Comparison of ENCODE assay signal across 8 mouse cellular contexts in genomic region chr5:110639459-110639858, GRCm38 (mm10). TPM values are rescaled to one million over a fixed set of nuclear protein-coding genes. Genes with fewer than 3 reads are reported as not detected.
DNase-seq lines count a peak whose midpoint lies in the region; ATAC-seq and TF ChIP-seq lines count a peak whose summit lies in the region.

No protein-coding gene starts in this region.

- no peak for ATAC-seq in forebrain, embryonic 12.5 days (ENCODE audit: low FRiP score)
- no peak for ATAC-seq in forebrain, embryonic 15.5 days (replicated peaks)
- no peak; the same call in 1 of the 2 replicates for ATAC-seq in midbrain, embryonic 11.5 days (ENCODE audit: low FRiP score)

- no peak for TF ChIP-seq POLR2A in small intestine, adult 2 months (IDR thresholded peaks at IDR 0.05; ENCODE audit: low read depth, low read length)

- H3K4me3 ChIP-seq in forebrain, embryonic 12.5 days (replicated peaks), result no peak overlapping the region
- H3K4me3 ChIP-seq in forebrain, embryonic 15.5 days, result no peak overlapping the region
- H3K4me3 ChIP-seq in midbrain, embryonic 11.5 days (ENCODE audit: low read depth, low read length), result no peak overlapping the region
- 0 out of 2 replicates have a peak overlapping the region, but pooled peaks have one; percentile 5 for H3K4me3 ChIP-seq in small intestine, adult 2 months (ENCODE audit: low read depth, low read length)

- DNase-seq in cerebellum, postnatal 14 days, result peak; percentile 77 to 83
- DNase-seq in gastrocnemius, postnatal 14 days, result peak; percentile 25
- peak; percentile 53 for DNase-seq in kidney, adult 11 months
- peak; percentile 79 to 87 for DNase-seq in left cerebral cortex, postnatal 36 days (ENCODE audit: low spot score in 2 of 2)
- DNase-seq in midbrain, embryonic 11.5 days (ENCODE audit: low spot score, missing footprints), result peak; percentile 95

- WGBS in forebrain, embryonic 12.5 days, result 25% methylated on average over 12 of the region's 12 CpGs
- 24% methylated on average over 12 of the region's 12 CpGs for WGBS in forebrain, embryonic 15.5 days
- WGBS in midbrain, embryonic 11.5 days, result 27% methylated on average over 12 of the region's 12 CpGs
- WGBS in small intestine, adult 2 months, result 25% methylated on average over 12 of the region's 12 CpGs

- H3K9me3 ChIP-seq in forebrain, embryonic 12.5 days, result no peaks in the 10 kb centered on the region
- no peaks in the 10 kb centered on the region for H3K9me3 ChIP-seq in forebrain, embryonic 15.5 days
- no peaks in the 10 kb centered on the region for H3K9me3 ChIP-seq in midbrain, embryonic 11.5 days (ENCODE audit: control insufficient read depth, low read length)

- peak overlapping the region; percentile 30; the same call in 1 of the 2 replicates for H3K4me2 ChIP-seq in forebrain, embryonic 12.5 days
- no peak overlapping the region for H3K4me2 ChIP-seq in forebrain, embryonic 15.5 days (replicated peaks)
- no peak overlapping the region for H3K4me2 ChIP-seq in midbrain, embryonic 11.5 days

- H3K9ac ChIP-seq in forebrain, embryonic 12.5 days, result no peak overlapping the region
- H3K9ac ChIP-seq in forebrain, embryonic 15.5 days (replicated peaks), result no peak overlapping the region
- H3K9ac ChIP-seq in midbrain, embryonic 11.5 days (ENCODE audit: low read length), result peak overlapping the region; percentile 33; the same call in 1 of the 2 replicates

- TF ChIP-seq CTCF in small intestine, adult 2 months (IDR thresholded peaks at IDR 0.05; ENCODE audit: extremely low read depth, insufficient read length, insufficient replicate concordance, low read depth, low read length), result peak; percentile 52; the same call in 1 of the 2 replicates

- no peak overlapping the region for H3K27ac ChIP-seq in forebrain, embryonic 12.5 days
- no peak overlapping the region for H3K27ac ChIP-seq in forebrain, embryonic 15.5 days (replicated peaks)
- H3K27ac ChIP-seq in midbrain, embryonic 11.5 days (ENCODE audit: low read depth, low read length), result no peak overlapping the region
- no peak overlapping the region for H3K27ac ChIP-seq in small intestine, adult 2 months (ENCODE audit: insufficient read depth, low read depth, low read length)

- intact Hi-C loops in gastrocnemius, postnatal 14 days (cut with DNase I; ENCODE audit: low total_unique reads), result loop anchor here (5.0 kb wide), 1 partner anchor 282 kb away; no protein-coding TSS in a partner anchor
- intact Hi-C loops in left cerebral cortex, postnatal 36 days (cut with DNase I), result loop anchor here (5.0 kb wide), 1 partner anchor 282 kb away; no protein-coding TSS in a partner anchor

- H3K4me1 ChIP-seq in forebrain, embryonic 12.5 days, result 0 out of 2 replicates have a peak, but pooled peaks cover 2% of the 10 kb centered on the region
- no peaks in the 10 kb centered on the region; the same call in 1 of the 2 replicates for H3K4me1 ChIP-seq in forebrain, embryonic 15.5 days
- H3K4me1 ChIP-seq in midbrain, embryonic 11.5 days (ENCODE audit: control insufficient read depth, insufficient read depth, low read length), result no peaks in the 10 kb centered on the region
- H3K4me1 ChIP-seq in small intestine, adult 2 months (ENCODE audit: control insufficient read depth, insufficient read depth, insufficient read length, low read length), result no peaks in the 10 kb centered on the region

- H3K36me3 ChIP-seq in forebrain, embryonic 12.5 days (replicated peaks), result no peaks in the 10 kb centered on the region
- H3K36me3 ChIP-seq in forebrain, embryonic 15.5 days, result no peaks in the 10 kb centered on the region
- no peaks in the 10 kb centered on the region for H3K36me3 ChIP-seq in midbrain, embryonic 11.5 days (ENCODE audit: control insufficient read depth, insufficient read depth, low read length)
- H3K36me3 ChIP-seq in small intestine, adult 2 months (ENCODE audit: control insufficient read depth, insufficient read depth, low read length), result no peaks in the 10 kb centered on the region

- H3K27me3 ChIP-seq in forebrain, embryonic 12.5 days, result peaks cover 5% of the 10 kb centered on the region; the same call in 1 of the 2 replicates
- H3K27me3 ChIP-seq in forebrain, embryonic 15.5 days, result no peaks in the 10 kb centered on the region
- no peaks in the 10 kb centered on the region for H3K27me3 ChIP-seq in midbrain, embryonic 11.5 days (ENCODE audit: control insufficient read depth, insufficient read depth, low read length)
- H3K27me3 ChIP-seq in small intestine, adult 2 months (ENCODE audit: control insufficient read depth, insufficient read depth, low read length), result no peaks in the 10 kb centered on the region

RNA-seq across cellular contexts. Expression of gene Noc4l, which starts 13.8 kb away (rescaled TPM):
- polyA plus RNA-seq in forebrain, embryonic 12.5 days (2016; fragmentation: Nextera tagmentation; extraction: Ambion mirVana), result 58.3 and 61.1 TPM in 2 replicates
- polyA plus RNA-seq in forebrain, embryonic 15.5 days (2015; fragmentation: Nextera tagmentation; extraction: Ambion mirVana), result 44.4 and 50.5 TPM in 2 replicates
- total RNA-seq in gastrocnemius, postnatal 14 days (2021), result 10 to 100 TPM; 15.1 to 17.3 TPM
- 10 to 100 TPM; 20.3 to 25.1 TPM for total RNA-seq in left cerebral cortex, postnatal 36 days (2021)
- 54.7 and 55.6 TPM in 2 replicates for polyA plus RNA-seq in midbrain, embryonic 11.5 days (2014; fragmentation: Nextera tagmentation; extraction: Ambion mirVana)
- 30.9 and 43.6 TPM in 2 replicates for polyA plus RNA-seq in small intestine, adult 2 months (2012; rRNA removed)

RNA-seq across cellular contexts. Expression of gene Ddx51, which starts 13.8 kb away (rescaled TPM):
- 31.7 and 33.8 TPM in 2 replicates for polyA plus RNA-seq in forebrain, embryonic 12.5 days (2016; fragmentation: Nextera tagmentation; extraction: Ambion mirVana)
- 22.6 and 24.3 TPM in 2 replicates for polyA plus RNA-seq in forebrain, embryonic 15.5 days (2015; fragmentation: Nextera tagmentation; extraction: Ambion mirVana)
- 1 to 10 TPM; 7.7 to 9.5 TPM for total RNA-seq in gastrocnemius, postnatal 14 days (2021)
- 10 to 100 TPM; 28.7 to 31.7 TPM for total RNA-seq in left cerebral cortex, postnatal 36 days (2021)
- 32.2 and 33.0 TPM in 2 replicates for polyA plus RNA-seq in midbrain, embryonic 11.5 days (2014; fragmentation: Nextera tagmentation; extraction: Ambion mirVana)
- 4.1 and 4.9 TPM in 2 replicates for polyA plus RNA-seq in small intestine, adult 2 months (2012; rRNA removed)

Comparison
In these comparisons a context has a peak if more than half of its experiments do, and no peak if none do; other contexts are left out.
1. DNase-seq: peak in every context shown above with its lines; median percentile 95 in midbrain, embryonic 11.5 days; 83 in left cerebral cortex, postnatal 36 days; 80 in cerebellum, postnatal 14 days; 53 in kidney, adult 11 months; 25 in gastrocnemius, postnatal 14 days.